In the genomic region with DNA sequence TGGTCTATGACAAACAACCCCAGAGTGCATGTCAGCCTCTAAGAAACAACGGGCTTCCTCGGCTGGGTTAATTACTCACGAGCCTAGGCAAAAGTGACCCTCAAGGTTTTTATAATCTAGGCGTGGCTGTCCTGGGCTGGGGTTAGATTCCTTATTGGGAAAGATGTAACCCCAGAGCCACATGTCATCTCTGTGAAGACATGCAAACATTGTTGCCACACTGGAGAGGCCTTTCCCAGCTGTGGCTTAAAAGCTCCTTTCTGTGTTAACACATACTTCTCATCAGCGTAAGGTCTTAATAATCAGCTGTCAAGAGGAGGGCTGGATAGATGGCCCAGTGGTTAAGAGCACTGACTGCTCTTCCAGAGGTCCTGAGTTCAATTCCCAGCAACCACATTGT, we compare ENCODE assay signal across 25 mouse cellular contexts. TPM values are rescaled to one million over a fixed set of nuclear protein-coding genes. Genes with fewer than 3 reads are reported as not detected.
DNase-seq lines count a peak whose midpoint lies in the region; ATAC-seq and TF ChIP-seq lines count a peak whose summit lies in the region.
"Had no signal": no experiment of that assay in that cellular context is flagged by ENCODE, and none has a peak within 500 bp of the region (broad histone marks: within the 10 kb centered on the region; RNA-seq: fewer than 3 reads in every experiment).

No protein-coding gene starts in this region.

- no peaks in the 10 kb centered on the region for H3K9me3 ChIP-seq in liver, postnatal 0 days (ENCODE audit: low read length)
- no peaks in the 10 kb centered on the region for H3K9me3 ChIP-seq in liver, embryonic 12.5 days (replicated peaks)
- H3K9me3 ChIP-seq: embryonic facial prominence, embryonic 13.5 days; embryonic facial prominence, embryonic 15.5 days; forebrain, embryonic 10.5 days; forebrain, embryonic 12.5 days; G1E had no signal

- H3K4me2 ChIP-seq in liver, postnatal 0 days (ENCODE audit: low read depth, low read length): no peak overlapping the region
- H3K4me2 ChIP-seq in liver, embryonic 12.5 days: no peak overlapping the region
- H3K4me2 ChIP-seq: embryonic facial prominence, embryonic 13.5 days; embryonic facial prominence, embryonic 15.5 days; forebrain, embryonic 12.5 days had no signal

- no peaks in the 10 kb centered on the region for H3K4me1 ChIP-seq in liver, postnatal 0 days (ENCODE audit: insufficient read depth)
- no peaks in the 10 kb centered on the region for H3K4me1 ChIP-seq in liver, embryonic 12.5 days
- H3K4me1 ChIP-seq: embryonic facial prominence, embryonic 13.5 days; embryonic facial prominence, embryonic 15.5 days; forebrain, embryonic 10.5 days; forebrain, embryonic 12.5 days had no signal

- no peaks in the 10 kb centered on the region for H3K27me3 ChIP-seq in liver, postnatal 0 days (ENCODE audit: insufficient read depth, low read length)
- H3K27me3 ChIP-seq in liver, embryonic 12.5 days (replicated peaks): no peaks in the 10 kb centered on the region
- H3K27me3 ChIP-seq: embryonic facial prominence, embryonic 13.5 days; embryonic facial prominence, embryonic 15.5 days; forebrain, embryonic 12.5 days had no signal

- no peak for TF ChIP-seq EP300 in liver, postnatal 0 days (IDR thresholded peaks at IDR 0.05; ENCODE audit: low read depth)

- H3K4me3 ChIP-seq in liver, postnatal 0 days (ENCODE audit: low read depth, low read length): no peak overlapping the region
- H3K4me3 ChIP-seq in liver, embryonic 12.5 days: no peak overlapping the region
- H3K4me3 ChIP-seq: embryonic facial prominence, embryonic 13.5 days; embryonic facial prominence, embryonic 15.5 days; erythroblast, embryonic 14.5 days; forebrain, embryonic 10.5 days; forebrain, embryonic 12.5 days had no signal

- peaks cover 67% of the 10 kb centered on the region for H3K36me3 ChIP-seq in liver, postnatal 0 days (replicated peaks; ENCODE audit: insufficient read depth, low read length)
- peaks cover 95% of the 10 kb centered on the region for H3K36me3 ChIP-seq in liver, embryonic 12.5 days

- no peak for DNase-seq in liver, postnatal 0 days
- peak; percentile 72 for DNase-seq in 416B (ENCODE audit: low read depth)
- no peak for DNase-seq in natural killer cell, adult 2 months (ENCODE audit: low spot score in 2 of 2)
- DNase-seq in lung, postnatal 10 days: no peak
- DNase-seq: adrenal gland, adult 2 months; adrenal gland, postnatal 10 days; adrenal gland, postnatal 25 days; cerebellum, adult 11 months; cerebellum, adult 18-20 months; cerebellum, adult 8-10 months; cerebellum, adult 9-11 months; cerebellum, postnatal 14 days; cerebellum, postnatal 36 days; embryo, embryonic 11 days had no signal

- no peak overlapping the region for H3K9ac ChIP-seq in liver, postnatal 0 days (replicated peaks)
- no peak overlapping the region for H3K9ac ChIP-seq in liver, embryonic 12.5 days
- H3K9ac ChIP-seq: embryonic facial prominence, embryonic 13.5 days; embryonic facial prominence, embryonic 15.5 days; forebrain, embryonic 12.5 days had no signal

- no peak for TF ChIP-seq CTCF in liver, postnatal 0 days (IDR thresholded peaks at IDR 0.05; ENCODE audit: low read depth)

- 85% methylated on average over 5 of the region's 5 CpGs for WGBS in liver, postnatal 0 days (ENCODE audit: insufficient replicate concordance)
- WGBS in liver, embryonic 12.5 days (ENCODE audit: insufficient replicate concordance): 75% methylated on average over 5 of the region's 5 CpGs

- ATAC-seq in liver, postnatal 0 days: peak; percentile 25; the same call in 1 of the 2 replicates
- no peak for ATAC-seq in liver, embryonic 12.5 days
- peak; percentile 57 for ATAC-seq in granulocyte monocyte progenitor cell, adult 5-6 weeks (replicated peaks; ENCODE audit: poor library complexity, severe bottlenecking)
- ATAC-seq in megakaryocyte progenitor cell, adult 5-6 weeks (replicated peaks; ENCODE audit: poor library complexity): peak; percentile 56
- ATAC-seq: forebrain, embryonic 14.5 days; forebrain, embryonic 16.5 days had no signal

- H3K27ac ChIP-seq in liver, postnatal 0 days (ENCODE audit: low read depth): no peak overlapping the region
- H3K27ac ChIP-seq in liver, embryonic 12.5 days: no peak overlapping the region
- H3K27ac ChIP-seq: embryonic facial prominence, embryonic 13.5 days; embryonic facial prominence, embryonic 15.5 days; forebrain, embryonic 10.5 days; forebrain, embryonic 12.5 days had no signal

RNA-seq across cellular contexts. Expression of a gene that starts 10.6 kb away (rescaled TPM):
- 11.2 and 11.6 TPM in 2 replicates for polyA plus RNA-seq in liver, postnatal 0 days (2015; fragmentation: Nextera tagmentation; extraction: Ambion mirVana)
- polyA plus RNA-seq in liver, embryonic 12.5 days (2016; fragmentation: Nextera tagmentation; extraction: Ambion mirVana): 37.1 and 40.0 TPM in 2 replicates
- 58.0 and 60.9 TPM in 2 replicates for total RNA-seq in granulocyte monocyte progenitor cell, adult 5-6 weeks (2014; fragmentation: Nextera tagmentation)
- total RNA-seq in granulocyte monocyte progenitor cell, adult 5-6 weeks (2017): 67.6 and 80.2 TPM in 2 replicates
- total RNA-seq in megakaryocyte progenitor cell, adult 5-6 weeks (2015): 74.9 and 77.0 TPM in 2 replicates
- 55.8 and 63.2 TPM in 2 replicates for total RNA-seq in megakaryocyte progenitor cell, adult 5-6 weeks (2017)

RNA-seq across cellular contexts. Expression of a gene that starts 19.4 kb away (rescaled TPM):
- polyA plus RNA-seq in liver, postnatal 0 days (2015; fragmentation: Nextera tagmentation; extraction: Ambion mirVana): 9.2 and 9.9 TPM in 2 replicates
- 6.3 and 6.9 TPM in 2 replicates for polyA plus RNA-seq in liver, embryonic 12.5 days (2016; fragmentation: Nextera tagmentation; extraction: Ambion mirVana)
- 496 and 560 TPM in 2 replicates for total RNA-seq in granulocyte monocyte progenitor cell, adult 5-6 weeks (2014; fragmentation: Nextera tagmentation)
- total RNA-seq in granulocyte monocyte progenitor cell, adult 5-6 weeks (2017): 506 and 574 TPM in 2 replicates
- total RNA-seq in megakaryocyte progenitor cell, adult 5-6 weeks (2015): 490 and 618 TPM in 2 replicates
- 424 and 503 TPM in 2 replicates for total RNA-seq in megakaryocyte progenitor cell, adult 5-6 weeks (2017)
- polyA plus RNA-seq: erythroblast, embryonic 14.5 days had no signal
